Mouse (Mus musculus): ENCODE measurements at regions not wholly inside any gene's neighbourhood (a gene's known extent, or its start where the extent isn't known, plus 50 kb on each side); places are given as distances from the start of the nearest gene placed in this dataset.

GRCm38 (mm10) chr17:48742769-48743405 is 189.3 kb upstream of the Lrfn2 start:
- TF ChIP-seq FLI1 (IDR thresholded peaks at IDR 0.05; ENCODE audit: low read length) (no peak), GATA1 (IDR thresholded peaks at IDR 0.05; ENCODE audit: borderline replicate concordance, low read length) (no peak)

All from megakaryocyte, embryonic 14.5 days (primary cell).